Mouse (Mus musculus): ENCODE measurements around the gene Mnt.

Mnt gene

DNA sequence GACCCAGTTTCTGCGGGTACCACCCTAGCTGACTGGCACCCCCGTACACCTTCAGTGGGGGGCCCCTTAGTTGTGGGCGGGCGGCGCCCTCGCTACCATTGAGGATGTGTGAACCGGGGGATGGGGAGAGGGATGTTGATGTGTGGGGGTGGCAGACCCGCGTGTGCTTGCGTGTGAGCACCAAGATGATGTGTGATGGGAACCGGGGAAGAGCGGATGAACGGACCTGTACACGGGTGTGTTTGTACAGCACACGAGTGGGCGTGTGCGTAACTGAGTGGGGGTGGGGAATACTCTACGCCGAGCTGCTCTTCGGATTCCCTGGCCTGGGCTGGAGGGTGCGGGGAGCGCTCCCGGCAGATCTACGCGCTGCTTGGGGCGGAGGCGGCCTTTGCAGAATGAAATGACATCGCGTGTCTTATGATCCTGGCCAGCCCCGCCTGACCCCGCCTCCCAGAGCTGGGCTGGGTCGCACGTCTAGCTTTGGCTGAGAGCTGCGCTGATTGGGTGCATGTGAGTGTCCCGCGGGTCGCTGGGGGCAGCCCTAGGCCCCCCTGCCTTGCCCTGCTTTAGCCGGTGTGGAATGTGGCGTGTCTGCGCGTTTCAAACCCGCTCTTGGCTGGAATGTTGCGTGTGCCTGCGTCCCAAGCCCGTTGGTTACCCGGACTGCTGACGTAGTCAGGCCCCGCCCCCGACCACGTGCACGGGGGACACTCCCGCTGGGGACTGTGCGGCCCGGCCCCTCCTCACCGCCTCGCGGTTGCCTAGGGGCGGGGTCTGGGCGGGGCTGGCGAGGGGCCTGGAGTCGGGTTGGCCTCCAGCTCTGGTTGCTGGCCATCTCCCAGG lies 1.1 kb downstream of the Mnt start:
- DNase-seq (ENCODE audit: low spot score in 2 of 2) = peak; percentile 98 to 99

DNA sequence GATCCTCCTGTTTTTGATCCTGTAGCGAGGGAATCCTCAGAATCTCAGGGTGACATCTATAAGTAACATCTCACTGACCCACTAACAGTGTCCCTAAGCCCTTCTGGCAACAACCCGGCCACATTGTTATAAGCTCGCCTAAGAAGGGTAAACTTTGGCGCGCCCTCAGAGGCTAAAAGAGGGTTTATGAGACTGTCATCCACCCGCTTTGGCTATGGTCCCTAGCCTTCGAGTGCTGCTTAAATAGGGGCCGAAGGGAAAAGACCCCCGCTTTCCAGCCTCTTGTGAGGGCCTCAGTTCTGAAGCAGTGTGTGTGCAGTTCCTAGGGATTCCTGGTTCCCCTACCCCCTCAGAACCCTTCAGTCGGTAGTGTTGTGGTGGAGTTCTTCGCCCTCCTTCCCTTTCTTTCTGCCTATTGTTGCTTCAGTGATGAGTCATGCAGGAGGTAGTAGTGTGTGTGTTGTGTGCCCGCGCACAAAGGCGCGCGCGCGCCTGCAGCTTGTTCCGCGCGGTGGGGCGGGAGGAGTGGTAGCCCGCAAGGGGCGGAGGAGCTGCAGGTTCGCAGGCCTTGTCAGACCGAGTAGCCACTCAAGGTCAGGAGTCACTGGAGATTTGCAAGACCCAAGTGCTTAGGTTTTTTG lies 1.9 kb downstream of the Mnt start:
- DNase-seq (ENCODE audit: low spot score in 2 of 2) = peak in 1 of 2 experiments; percentile 57

DNA sequence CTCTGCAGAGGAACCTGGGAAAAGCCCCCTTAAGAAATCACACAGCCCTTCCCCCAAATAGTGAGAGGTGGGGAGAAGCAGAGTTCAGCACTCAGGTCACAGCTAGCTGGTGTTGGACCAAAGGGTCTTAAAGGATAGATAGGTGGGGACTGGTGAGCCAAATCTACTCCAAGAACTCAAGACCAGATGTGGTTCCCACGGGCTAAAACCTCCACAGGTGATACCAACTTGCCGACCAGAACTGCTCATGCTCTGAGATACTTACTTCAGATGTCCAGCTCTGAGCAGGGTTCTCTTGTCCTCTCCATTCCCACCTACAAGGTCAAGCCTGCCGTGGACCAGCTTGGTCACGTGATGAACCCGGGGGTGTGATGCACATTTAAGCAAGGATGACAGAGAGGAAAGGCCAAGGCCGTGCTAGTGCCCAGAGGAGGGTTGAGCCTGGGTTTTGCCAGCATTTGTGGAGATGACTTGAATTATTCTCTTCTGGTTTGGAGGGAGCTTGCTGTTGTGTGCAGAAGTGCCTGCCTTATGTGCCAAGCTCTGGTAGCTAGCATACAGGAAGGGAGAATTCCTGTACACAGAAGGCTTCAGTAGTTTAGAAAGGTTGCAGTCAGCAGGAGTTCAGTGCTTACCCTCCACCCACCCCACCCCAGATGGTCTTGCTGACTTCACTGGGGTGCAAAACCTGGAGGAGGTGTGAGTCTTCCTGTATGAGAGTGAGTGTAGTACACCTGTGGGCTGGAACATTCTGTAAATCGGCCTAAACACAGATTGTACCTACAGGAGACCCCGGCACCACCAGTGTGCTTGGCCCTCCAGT lies 3.0 kb downstream of the Mnt start:
- no peak for DNase-seq (ENCODE audit: low spot score in 2 of 2)

- peak in 1 of 2 experiments; percentile 10 for DNase-seq (ENCODE audit: low spot score in 2 of 2)
Observed at GRCm38 (mm10) chr11:74834359-74834638, 3.6 kb downstream of the Mnt start.

- DNase-seq (ENCODE audit: low spot score in 2 of 2) = no peak
Observed at GRCm38 (mm10) chr11:74834650-74835277, 4.0 kb downstream of the Mnt start.

- no peak for DNase-seq (ENCODE audit: low spot score in 2 of 2)
Observed at GRCm38 (mm10) chr11:74835593-74836224, 5.0 kb downstream of the Mnt start.

DNA sequence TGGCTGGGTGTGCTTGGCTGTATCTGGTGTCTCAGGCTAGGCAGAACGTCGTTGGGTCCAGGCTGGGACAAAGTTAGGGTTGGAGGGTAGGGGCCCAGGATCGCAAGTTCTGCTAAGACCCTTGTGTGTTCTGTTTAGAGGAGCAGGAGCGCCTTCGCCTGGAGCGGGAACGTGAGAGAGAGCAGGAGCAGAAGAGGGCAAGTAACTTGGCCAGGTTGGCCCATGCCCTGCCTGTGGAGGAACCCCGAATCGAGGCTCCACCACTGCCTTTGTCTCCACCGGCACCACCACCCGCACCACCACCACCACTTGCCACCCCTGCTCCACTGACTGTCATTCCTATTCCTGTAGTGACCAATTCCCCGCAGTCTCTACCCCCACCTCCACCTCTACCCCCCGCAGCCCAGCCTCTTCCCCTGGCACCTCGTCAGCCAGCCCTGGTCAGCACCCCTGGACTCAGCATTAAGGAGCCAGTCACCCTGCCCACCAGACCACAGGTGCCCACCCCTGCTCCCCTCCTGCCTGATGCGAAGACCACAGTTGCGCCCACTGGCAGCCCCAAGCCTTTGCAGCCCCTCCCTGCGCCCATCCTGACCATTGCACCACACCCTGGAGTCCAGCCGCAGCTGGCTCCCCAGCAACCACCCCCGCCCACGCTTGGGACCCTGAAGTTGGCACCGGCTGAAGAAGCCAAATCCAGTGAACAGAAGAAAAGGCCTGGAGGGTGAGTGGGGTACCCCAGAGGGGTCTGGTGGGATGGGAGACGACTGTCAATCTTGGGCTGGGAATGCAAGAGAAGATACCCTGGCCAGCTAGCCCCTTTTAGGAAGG lies 5.7 kb downstream of the Mnt start:
- peak in 1 of 2 experiments; percentile 23 for DNase-seq (ENCODE audit: low spot score in 2 of 2)

DNA sequence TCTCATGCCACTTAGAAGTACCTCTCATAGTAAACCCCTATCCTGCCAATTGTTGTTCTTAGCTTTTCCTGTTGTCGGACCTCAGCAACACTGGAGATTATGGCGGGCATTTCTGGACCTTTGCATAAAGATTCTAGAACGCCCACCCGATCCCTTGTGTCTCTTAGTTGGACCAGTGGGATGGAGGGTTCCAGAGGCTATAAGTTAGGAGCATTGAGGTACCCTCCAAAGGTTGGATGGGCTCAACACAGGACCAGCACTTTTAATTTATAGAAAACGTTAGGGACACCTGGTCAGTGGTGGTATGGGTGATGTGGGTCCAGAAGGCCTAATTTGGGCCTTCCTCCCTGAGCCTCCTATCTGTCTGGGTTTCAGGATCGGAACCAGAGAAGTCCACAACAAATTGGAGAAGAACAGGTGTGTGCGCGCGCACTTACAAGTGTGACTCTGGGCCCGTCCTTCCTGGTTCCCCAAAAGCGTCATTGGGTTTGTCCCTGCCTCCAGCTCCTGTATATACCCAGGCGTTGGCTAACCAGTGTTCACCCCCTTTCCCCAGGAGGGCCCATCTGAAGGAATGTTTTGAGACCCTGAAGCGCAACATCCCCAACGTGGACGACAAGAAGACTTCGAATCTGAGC lies 6.5 kb downstream of the Mnt start:
- no peak for DNase-seq (ENCODE audit: low spot score in 2 of 2)

DNA sequence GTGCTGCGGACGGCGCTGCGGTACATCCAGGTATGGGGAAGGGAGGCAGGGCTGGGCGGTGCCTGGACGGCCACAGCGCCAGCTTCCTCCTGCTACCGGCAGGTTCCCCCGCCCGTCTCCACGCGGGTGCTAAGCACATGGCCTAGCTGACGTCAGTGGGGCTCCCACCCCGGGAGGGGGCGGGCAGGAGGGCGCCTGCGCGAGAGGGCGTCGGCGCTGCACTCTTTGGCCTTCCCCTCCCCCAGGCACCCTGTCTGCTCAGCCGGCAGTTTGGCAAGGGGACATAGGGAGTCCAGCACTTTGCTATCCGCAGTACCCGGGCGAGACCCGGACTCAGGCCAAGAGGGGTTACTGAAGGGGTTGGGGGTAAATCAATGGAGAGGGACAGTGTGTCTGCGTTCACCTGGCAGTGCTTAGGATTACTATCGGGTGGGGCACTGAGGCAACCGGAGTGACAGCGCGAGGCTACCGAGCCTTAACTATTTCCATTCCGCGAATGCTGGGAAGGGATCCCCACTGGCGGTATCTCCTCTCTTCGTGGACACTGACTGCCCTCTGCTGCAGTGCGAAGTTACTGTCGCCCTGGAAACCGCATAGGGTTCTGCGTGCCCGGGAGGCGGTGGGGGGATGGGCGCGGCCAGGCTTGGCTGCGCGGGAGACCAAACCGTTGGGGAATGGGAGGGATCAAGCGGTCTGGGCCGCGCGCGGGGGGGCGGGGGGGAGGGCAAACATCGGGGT lies 7.1 kb downstream of the Mnt start:
- peak; percentile 91 for DNase-seq (ENCODE audit: low spot score in 2 of 2)

DNA sequence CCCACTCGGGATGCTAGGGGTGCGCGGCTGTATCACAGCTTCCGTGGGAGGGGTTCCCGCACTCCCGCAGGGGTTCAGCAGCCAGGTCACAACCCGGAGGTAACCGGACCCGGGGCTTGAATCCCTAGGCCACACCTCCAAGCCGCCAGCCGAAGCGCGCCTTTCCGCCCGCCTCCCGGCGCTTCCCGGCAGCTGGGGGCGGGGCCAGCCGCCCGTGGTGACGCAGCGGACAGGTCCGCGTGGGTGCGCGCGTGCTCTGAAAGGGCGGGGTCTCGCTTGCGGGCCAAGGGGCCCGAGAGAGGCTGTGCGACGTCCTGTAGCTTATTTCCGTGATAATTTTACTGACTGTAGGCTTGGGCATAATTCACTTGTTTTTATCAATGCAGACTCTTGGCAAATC lies 7.7 kb downstream of the Mnt start:
- DNase-seq (ENCODE audit: low spot score in 2 of 2) = peak; percentile 88 to 92

DNA sequence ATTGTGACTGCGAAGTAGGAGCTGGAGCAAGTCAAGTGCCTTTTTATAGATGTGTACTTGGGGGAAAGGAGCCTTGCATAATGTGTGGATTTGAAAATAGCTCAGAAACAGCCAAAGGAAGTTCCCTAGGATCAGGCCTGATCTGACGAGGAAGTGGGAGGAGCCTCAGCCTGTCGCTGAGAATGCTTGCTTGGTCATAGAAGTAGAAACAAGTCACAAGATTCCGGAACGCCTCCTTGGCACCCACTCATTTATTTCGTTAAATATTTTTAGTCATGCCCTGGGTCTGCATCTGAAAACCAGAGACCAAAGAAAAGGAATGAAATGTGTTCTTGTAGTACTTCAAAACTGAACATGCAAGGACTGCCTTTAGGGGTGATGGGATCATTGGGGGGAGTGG lies 8.3 kb downstream of the Mnt start:
- DNase-seq (ENCODE audit: low spot score in 2 of 2) = peak; percentile 59 to 68

GRCm38 (mm10) chr11:74839860-74840715 lies 9.4 kb downstream of the Mnt start:
- DNase-seq (ENCODE audit: low spot score in 2 of 2) = no peak

DNA sequence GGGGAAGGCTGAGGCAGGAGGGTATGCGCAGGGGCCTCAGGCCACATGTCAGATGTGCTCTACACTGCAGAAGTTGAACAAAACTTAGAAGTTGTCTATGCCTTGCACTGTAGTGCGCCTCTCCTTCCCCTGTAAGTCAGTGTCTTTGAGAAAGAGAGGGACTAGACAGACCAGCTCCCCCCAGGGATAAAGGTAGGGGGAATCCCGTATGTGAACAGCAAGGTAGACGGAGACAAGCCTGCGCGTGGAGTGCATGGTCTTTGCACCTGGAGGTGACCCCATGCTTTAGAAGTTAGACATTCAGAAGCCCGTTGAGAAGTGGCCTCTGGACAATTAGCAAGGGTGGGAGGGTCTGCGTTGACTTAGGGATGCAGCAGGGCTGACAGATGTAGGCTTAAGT lies 10.0 kb downstream of the Mnt start:
- DNase-seq (ENCODE audit: low spot score in 2 of 2) = no peak

- no peak for DNase-seq (ENCODE audit: low spot score in 2 of 2)
Observed at GRCm38 (mm10) chr11:74841366-74841765, 10.6 kb downstream of the Mnt start.

DNA sequence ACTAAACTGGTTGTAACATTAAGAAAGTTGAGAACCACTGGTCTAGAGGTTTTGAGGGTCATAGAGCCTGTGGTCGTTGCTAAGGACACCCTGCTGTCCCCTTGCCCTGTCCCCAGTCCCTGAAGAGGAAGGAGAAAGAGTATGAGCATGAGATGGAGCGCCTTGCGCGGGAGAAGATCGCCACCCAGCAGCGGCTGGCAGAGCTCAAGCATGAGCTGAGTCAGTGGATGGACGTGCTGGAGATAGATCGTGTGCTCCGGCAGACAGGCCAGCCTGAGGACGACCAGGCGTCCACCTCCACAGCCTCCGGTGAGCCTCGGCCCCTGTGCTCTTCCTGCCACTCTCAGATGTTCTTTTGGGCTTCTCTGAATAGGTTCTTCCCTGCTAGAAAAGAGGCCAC lies 11.3 kb downstream of the Mnt start:
- no peak for DNase-seq (ENCODE audit: low spot score in 2 of 2)

GRCm38 (mm10) chr11:74842656-74843434 lies 12.1 kb downstream of the Mnt start:
- DNase-seq (ENCODE audit: low spot score in 2 of 2) = no peak

- DNase-seq (ENCODE audit: low spot score in 2 of 2) = no peak
Observed at GRCm38 (mm10) chr11:74843435-74843714, 12.7 kb downstream of the Mnt start.

DNA sequence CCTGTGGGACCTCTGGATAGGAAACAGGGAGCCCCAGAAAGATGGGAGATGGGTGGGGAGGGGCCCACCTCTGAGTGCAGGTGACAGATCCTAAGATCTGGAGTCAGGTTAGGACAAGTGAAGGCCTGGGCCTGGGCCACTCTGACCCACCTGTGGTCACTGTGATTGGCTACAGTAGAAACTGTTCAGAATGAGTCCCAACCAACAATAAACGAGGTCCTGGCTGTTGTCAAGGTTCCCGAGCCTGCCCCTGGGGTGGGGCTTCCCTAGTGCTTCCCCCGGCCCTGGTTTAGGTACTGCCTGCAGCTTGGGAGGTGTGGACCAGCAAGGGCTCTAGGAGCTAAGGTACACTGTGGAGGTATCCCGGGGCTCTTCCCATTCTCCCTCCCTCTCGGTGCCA lies 13.0 kb downstream of the Mnt start:
- no peak for DNase-seq (ENCODE audit: low spot score in 2 of 2)

Data from frontal cortex, postnatal 10 days (tissue).